Mouse (Mus musculus): Measurements from ENCODE around the gene Sox5. TPM values are rescaled to one million over a fixed set of nuclear protein-coding genes. Genes with fewer than 3 reads are reported as not detected.

Gene Sox5
- total and polyA plus RNA-seq, 3 experiments, result 1.7 to 3.4 (median 2.4) TPM

DNA sequence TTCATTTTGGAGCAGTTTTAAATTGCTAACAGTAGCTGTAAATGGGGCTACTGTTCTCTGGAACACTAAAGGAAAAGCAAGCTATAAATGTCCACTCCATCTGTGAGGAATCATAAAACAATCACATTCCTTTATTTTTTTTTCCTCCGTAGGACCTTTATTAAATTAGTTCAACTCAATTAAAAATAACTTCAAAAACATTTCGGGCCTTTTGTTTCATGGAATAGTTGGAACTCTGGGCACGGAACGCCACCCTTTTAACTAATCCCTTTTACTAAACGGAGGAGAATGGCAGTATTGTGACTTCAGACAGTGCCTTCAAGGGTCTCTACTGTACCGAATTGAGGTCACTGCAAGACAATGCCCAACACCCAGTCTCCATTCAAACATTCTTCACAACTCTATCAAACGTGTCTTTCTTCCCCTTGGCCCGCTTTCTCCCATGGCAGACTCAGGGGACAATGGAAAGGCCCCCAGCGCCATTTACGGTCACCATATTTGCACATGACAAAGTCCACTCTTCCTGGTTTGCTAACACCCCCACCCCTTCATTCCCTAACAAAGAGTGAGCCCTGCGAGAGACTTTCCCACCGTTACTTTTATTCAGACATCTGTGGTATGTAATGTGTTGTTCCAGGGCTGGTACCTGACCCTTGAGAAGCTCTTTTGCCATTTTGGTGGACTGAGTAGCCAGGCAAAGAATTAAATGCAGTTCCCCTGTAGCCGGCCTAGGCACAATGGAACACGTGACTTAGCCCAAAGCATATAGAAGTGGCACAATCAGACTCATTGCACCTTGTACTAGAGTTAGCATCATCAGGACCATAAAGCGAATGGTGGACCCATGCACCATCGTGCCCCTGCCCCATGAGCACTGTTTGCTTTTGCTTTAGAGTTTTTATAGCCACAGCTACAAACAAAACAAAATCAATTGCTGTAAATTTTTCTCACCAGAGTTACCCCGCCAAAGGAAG is 468.7 kb downstream of the Sox5 start:
- no peak for DNase-seq
- TF ChIP-seq EP300 (IDR thresholded peaks at IDR 0.05; ENCODE audit: insufficient read depth, low read depth, low read length), result no peak
- no peak for TF ChIP-seq CTCF (IDR thresholded peaks at IDR 0.05)
- no peak for TF ChIP-seq POLR2A (IDR thresholded peaks at IDR 0.05; ENCODE audit: insufficient read depth, low read depth, low read length)
- Histone ChIP-seq H3K9ac (ENCODE audit: low read depth, low read length) (no peak overlapping the region), H3K27ac (no peak overlapping the region), H3K4me3 (no peak overlapping the region), H3K27me3 (ENCODE audit: control insufficient read depth, insufficient read depth, low read length) (no peaks in the 10 kb centered on the region), H3K79me2 (replicated peaks; ENCODE audit: control insufficient read depth, insufficient read depth, low read length) (no peaks in the 10 kb centered on the region), H3K4me1 (ENCODE audit: control insufficient read depth, insufficient read depth, low read length) (no peaks in the 10 kb centered on the region), H3K36me3 (ENCODE audit: control insufficient read depth, insufficient read depth, low read length) (no peaks in the 10 kb centered on the region)
- 84% methylated on average over 17 of the region's 17 CpGs for WGBS
- intact Hi-C loops (cut with DNase I), result no loop called here

DNA sequence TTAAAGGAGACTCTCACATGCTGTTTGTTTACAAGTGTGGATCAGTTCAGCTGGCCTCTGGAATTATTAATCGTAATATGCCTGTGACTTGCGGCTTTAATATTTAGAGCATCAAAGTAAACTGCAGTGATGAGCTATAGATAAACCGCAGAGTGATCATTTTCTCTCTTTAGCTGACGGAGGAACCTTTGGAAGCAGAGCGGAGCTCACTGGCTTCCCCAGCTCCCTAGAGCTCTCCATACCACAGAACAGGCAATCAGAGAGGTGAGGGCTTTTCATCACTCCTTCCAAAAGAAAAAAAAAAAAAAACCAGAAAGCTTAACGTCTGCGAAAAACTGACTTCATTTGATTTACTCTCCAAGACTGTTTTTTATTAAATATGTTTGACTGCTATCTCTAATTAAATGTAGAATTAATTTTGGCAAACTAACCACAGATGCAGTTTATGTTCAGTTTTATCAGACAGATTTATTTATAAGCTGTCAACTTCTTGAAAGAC is 469.4 kb downstream of the Sox5 start:
- H3K36me3 ChIP-seq (ENCODE audit: control insufficient read depth, insufficient read depth, low read length), result no peaks in the 10 kb centered on the region
- no peaks in the 10 kb centered on the region for H3K79me2 ChIP-seq (replicated peaks; ENCODE audit: control insufficient read depth, insufficient read depth, low read length)
- no peak overlapping the region for H3K27ac ChIP-seq
- WGBS, result 87% methylated on average over 7 of the region's 7 CpGs
- no peak overlapping the region for H3K4me3 ChIP-seq
- intact Hi-C loops (cut with DNase I), result no loop called here
- DNase-seq, result no peak
- TF ChIP-seq CTCF (IDR thresholded peaks at IDR 0.05), result no peak
- no peak for TF ChIP-seq EP300 (IDR thresholded peaks at IDR 0.05; ENCODE audit: insufficient read depth, low read depth, low read length)
- H3K9ac ChIP-seq (ENCODE audit: low read depth, low read length), result no peak overlapping the region
- H3K27me3 ChIP-seq (ENCODE audit: control insufficient read depth, insufficient read depth, low read length), result no peaks in the 10 kb centered on the region
- H3K4me1 ChIP-seq (ENCODE audit: control insufficient read depth, insufficient read depth, low read length), result no peaks in the 10 kb centered on the region

DNA sequence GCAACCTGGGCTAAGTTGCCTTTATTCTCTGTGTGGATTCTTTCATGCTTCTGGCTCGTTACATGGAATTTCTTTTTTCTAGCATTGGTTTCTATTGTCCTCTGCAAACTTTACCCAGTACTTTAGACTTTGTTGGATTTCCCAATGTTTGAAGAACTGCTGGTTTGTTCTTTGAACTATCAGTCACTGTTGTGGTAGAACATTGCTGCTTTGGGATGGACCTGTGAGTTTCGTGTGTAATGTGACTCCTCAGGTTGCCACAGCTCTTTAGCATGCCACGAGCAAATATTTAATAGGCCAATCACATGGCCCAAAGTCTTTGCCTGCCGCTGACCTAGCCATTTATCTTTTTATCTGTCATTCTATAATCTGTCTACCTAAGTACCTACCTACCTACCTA is 470.0 kb downstream of the Sox5 start:
- Histone ChIP-seq H3K27ac (no peak overlapping the region), H3K27me3 (ENCODE audit: control insufficient read depth, insufficient read depth, low read length) (no peaks in the 10 kb centered on the region), H3K36me3 (ENCODE audit: control insufficient read depth, insufficient read depth, low read length) (no peaks in the 10 kb centered on the region), H3K4me3 (no peak overlapping the region), H3K79me2 (replicated peaks; ENCODE audit: control insufficient read depth, insufficient read depth, low read length) (no peaks in the 10 kb centered on the region), H3K9ac (ENCODE audit: low read depth, low read length) (no peak overlapping the region), H3K4me1 (ENCODE audit: control insufficient read depth, insufficient read depth, low read length) (no peaks in the 10 kb centered on the region)
- intact Hi-C loops (cut with DNase I), result no loop called here
- TF ChIP-seq POLR2A (IDR thresholded peaks at IDR 0.05; ENCODE audit: insufficient read depth, low read depth, low read length) (no peak), CTCF (IDR thresholded peaks at IDR 0.05) (no peak), EP300 (IDR thresholded peaks at IDR 0.05; ENCODE audit: insufficient read depth, low read depth, low read length) (no peak)
- WGBS, result 79% methylated on average over 4 of the region's 4 CpGs
- DNase-seq, result no peak

DNA sequence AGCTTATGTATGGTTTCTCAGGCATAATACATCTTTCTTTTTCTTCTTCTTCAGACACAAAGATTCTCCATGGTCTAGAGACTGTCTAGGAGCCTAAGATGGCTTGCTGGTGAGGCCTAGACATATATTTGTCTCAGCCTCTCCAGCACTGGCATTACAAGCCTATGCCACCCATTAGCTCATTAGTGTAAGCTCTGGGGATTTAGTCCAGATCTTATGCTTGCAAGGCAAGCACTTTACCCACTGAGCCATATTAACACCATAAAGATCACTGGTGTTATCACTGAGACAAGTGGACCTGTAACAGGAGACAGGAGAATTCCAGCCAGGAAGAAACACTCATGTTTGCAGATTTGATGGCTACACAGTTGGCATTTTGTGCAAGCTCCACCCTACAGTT is 472.6 kb downstream of the Sox5 start:
- no peak overlapping the region for H3K4me3 ChIP-seq
- H3K79me2 ChIP-seq (replicated peaks; ENCODE audit: control insufficient read depth, insufficient read depth, low read length), result no peaks in the 10 kb centered on the region
- no peaks in the 10 kb centered on the region for H3K4me1 ChIP-seq (ENCODE audit: control insufficient read depth, insufficient read depth, low read length)
- H3K36me3 ChIP-seq (ENCODE audit: control insufficient read depth, insufficient read depth, low read length), result no peaks in the 10 kb centered on the region
- H3K9ac ChIP-seq (ENCODE audit: low read depth, low read length), result no peak overlapping the region
- TF ChIP-seq POLR2A (IDR thresholded peaks at IDR 0.05; ENCODE audit: insufficient read depth, low read depth, low read length) (no peak), EP300 (IDR thresholded peaks at IDR 0.05; ENCODE audit: insufficient read depth, low read depth, low read length) (no peak), CTCF (IDR thresholded peaks at IDR 0.05) (no peak)
- no peaks in the 10 kb centered on the region for H3K27me3 ChIP-seq (ENCODE audit: control insufficient read depth, insufficient read depth, low read length)
- H3K27ac ChIP-seq, result no peak overlapping the region
- intact Hi-C loops (cut with DNase I), result no loop called here
- no peak for DNase-seq

DNA sequence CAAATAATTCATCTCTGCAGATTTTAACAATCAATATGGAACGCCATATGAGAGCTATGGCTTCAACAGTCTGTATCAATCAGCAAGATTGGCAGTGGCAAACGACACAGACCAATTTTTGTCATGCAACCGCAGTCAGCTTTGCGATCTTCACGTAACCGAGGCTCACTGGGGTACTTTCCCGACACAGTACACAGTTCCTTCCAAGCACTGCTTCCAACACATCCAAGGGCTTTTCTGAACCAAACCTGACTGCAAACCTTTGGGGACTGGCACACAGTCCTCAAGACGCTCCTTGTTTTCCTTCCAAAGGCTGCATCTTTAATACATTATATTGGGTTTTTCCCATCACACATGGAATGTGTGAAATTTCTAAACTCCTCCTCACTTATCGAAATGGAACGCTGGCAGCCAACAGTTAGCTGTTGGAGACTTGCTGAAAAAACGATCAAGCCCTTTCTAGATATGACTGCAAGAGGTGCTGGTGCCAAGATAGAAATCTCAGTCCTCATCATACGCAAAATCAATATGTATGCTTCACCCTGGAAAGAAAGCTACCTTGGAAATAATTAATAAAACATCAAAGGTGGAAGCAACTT is 474.1 kb downstream of the Sox5 start:
- no peaks in the 10 kb centered on the region for H3K4me1 ChIP-seq (ENCODE audit: control insufficient read depth, insufficient read depth, low read length)
- 86% methylated on average over 12 of the region's 12 CpGs for WGBS
- no peaks in the 10 kb centered on the region for H3K79me2 ChIP-seq (replicated peaks; ENCODE audit: control insufficient read depth, insufficient read depth, low read length)
- no peak overlapping the region for H3K4me3 ChIP-seq
- intact Hi-C loops (cut with DNase I), result no loop called here
- H3K9ac ChIP-seq (ENCODE audit: low read depth, low read length), result no peak overlapping the region
- DNase-seq, result no peak
- no peaks in the 10 kb centered on the region for H3K36me3 ChIP-seq (ENCODE audit: control insufficient read depth, insufficient read depth, low read length)
- no peaks in the 10 kb centered on the region for H3K27me3 ChIP-seq (ENCODE audit: control insufficient read depth, insufficient read depth, low read length)
- H3K27ac ChIP-seq, result no peak overlapping the region
- TF ChIP-seq EP300 (IDR thresholded peaks at IDR 0.05; ENCODE audit: insufficient read depth, low read depth, low read length), result no peak
- TF ChIP-seq POLR2A (IDR thresholded peaks at IDR 0.05; ENCODE audit: insufficient read depth, low read depth, low read length), result no peak
- TF ChIP-seq CTCF (IDR thresholded peaks at IDR 0.05), result no peak

DNA sequence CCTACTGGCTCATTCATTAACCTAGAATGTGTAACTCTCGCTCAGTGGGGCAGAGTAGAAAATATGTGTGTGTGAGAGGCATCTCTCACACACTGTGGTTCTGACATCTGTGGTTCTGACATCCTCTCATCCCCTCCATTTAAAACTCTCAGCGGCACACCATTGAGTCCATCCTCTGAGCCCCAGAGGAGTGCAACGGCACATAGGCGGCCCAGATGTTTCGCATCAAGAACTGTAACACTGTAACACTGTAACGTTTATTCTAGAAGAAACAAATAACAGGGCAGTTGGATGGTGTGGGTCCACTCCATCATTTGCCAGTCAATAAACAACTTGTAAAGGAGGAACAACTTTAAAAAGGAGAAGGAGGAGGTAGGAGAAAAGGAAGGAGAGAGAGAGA is 479.0 kb downstream of the Sox5 start:
- intact Hi-C loops (cut with DNase I), result no loop called here
- no peak for DNase-seq
- no peak overlapping the region for H3K27ac ChIP-seq
- no peak for TF ChIP-seq CTCF (IDR thresholded peaks at IDR 0.05)
- no peak for TF ChIP-seq EP300 (IDR thresholded peaks at IDR 0.05; ENCODE audit: insufficient read depth, low read depth, low read length)
- no peak for TF ChIP-seq POLR2A (IDR thresholded peaks at IDR 0.05; ENCODE audit: insufficient read depth, low read depth, low read length)
- no peaks in the 10 kb centered on the region for H3K27me3 ChIP-seq (ENCODE audit: control insufficient read depth, insufficient read depth, low read length)
- 84% methylated on average over 6 of the region's 6 CpGs for WGBS
- no peaks in the 10 kb centered on the region for H3K79me2 ChIP-seq (replicated peaks; ENCODE audit: control insufficient read depth, insufficient read depth, low read length)
- H3K4me3 ChIP-seq, result no peak overlapping the region
- no peaks in the 10 kb centered on the region for H3K4me1 ChIP-seq (ENCODE audit: control insufficient read depth, insufficient read depth, low read length)
- H3K9ac ChIP-seq (ENCODE audit: low read depth, low read length), result no peak overlapping the region
- no peaks in the 10 kb centered on the region for H3K36me3 ChIP-seq (ENCODE audit: control insufficient read depth, insufficient read depth, low read length)

Data from heart, adult 2 months (tissue).